Mouse (Mus musculus) brain, adult 2 months (tissue): Measurements from ENCODE around the gene Timm29.

Source experiments
- DNase-seq: peaks from one replicate; pipeline ENCODE4 v3.0.0; 2011; ENCODE audit warnings: low read depth, low spot score

Gene Timm29

DNA sequence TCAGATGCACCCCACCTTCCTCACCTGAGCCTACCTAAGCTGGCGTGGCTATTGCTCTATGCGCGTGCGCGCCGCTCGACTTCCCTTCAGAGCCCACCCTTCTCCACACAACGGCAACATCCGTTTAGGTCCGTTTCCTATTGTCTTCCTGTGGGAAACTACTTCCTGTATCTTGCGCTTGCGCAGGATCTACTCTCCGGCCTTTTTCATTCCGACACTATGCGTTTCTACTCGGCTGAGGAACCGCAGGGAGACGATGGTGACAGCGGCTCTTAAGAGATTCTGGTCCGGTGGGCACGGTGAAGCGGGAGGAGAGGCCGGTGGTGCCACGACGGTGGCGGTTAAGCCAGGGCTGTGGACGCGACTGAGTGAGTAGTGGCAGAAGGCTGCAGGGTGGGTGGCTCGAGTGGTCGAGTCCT is at the start of gene Timm29, which contains the start of gene Yipf2:
TSS of gene Timm29 (plus strand) at position 20 of the 419 bp plus-strand sequence.
TSS of gene Yipf2 (minus strand) at position 126 of the 419 bp plus-strand sequence.
- DNase-seq: peak; percentile 99

DNA sequence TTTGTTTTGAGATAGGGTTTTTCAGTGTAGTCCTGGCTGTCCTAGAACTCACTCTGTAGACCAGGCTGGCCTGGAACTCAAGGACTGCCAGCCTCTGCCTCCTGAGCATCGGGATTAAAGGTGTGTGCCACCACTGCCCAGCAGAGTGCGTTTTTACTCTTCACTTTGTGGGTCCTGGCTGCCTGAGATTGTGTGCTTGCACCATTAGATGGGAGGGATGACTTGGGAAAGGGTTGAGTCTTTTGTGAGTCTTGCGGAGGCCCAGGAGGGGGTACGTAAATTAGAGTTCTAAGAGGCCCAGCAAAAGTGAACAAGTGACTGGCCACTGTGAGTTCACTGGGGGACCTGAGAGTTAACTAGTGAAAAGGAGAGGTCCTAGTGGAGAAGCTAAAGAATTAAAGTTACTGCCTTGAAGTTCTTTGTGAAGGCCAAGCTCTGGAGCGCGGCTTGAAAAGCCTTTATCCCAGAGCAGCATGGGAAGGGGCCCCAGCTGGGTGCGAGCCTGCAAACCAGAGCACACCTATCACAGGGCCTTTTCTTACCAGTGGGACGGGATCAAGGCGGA is 47.1 kb upstream of the Timm29 start:
- no peak for DNase-seq

DNA sequence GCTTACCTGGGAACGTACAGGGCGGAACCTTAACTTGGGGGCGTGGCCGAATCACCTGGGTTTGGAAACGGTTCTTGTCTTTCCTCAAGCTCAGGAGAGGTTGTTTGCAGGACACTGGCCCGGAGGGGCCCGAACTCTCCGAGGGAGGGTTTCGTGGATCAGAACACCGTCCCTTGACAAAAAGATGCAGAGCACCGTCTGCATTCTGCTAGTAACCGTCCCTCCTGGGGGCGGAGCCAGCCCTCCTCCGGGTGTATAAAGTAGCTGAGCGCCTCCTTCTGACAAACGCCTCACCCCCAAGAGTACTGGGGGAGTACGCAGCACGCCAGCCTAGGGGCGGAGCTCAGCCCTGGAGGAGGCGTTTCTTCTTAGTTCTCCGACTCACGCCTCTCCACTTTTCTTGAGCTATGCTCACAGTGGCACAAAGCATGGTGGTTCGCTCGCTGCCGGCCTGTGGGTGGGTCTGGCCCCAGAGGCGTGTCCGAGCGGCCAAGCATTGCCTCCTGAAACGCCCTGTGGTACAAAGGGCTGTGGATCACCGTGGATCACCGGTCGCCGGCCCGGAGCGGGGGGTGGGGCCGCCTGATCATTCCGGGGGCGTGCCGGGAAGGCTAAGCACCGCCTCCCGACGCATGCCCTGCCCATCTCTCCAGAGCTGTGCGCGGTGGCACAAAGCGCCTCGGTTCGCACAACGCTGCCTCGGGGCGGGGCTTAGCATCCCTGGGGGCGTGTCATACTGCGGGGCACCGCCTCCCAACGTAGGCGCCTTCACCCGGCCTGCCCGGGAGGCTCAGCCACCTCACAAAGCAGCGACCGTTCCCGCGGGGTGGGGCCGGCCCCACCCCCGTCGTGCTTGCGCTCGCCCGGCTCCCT is 46.4 kb upstream of the Timm29 start:
- peak; percentile 99 for DNase-seq

GRCm38 (mm10) chr9:21546789-21547074 is 45.8 kb upstream of the Timm29 start, which contains the start of gene Carm1:
TSS of gene Carm1 (plus strand) at chr9:21546894.
- no peak for DNase-seq

- peak; percentile 73 for DNase-seq
These were observed 45.2 kb upstream of the Timm29 start for GRCm38 (mm10) chr9:21547075-21547941.

DNA sequence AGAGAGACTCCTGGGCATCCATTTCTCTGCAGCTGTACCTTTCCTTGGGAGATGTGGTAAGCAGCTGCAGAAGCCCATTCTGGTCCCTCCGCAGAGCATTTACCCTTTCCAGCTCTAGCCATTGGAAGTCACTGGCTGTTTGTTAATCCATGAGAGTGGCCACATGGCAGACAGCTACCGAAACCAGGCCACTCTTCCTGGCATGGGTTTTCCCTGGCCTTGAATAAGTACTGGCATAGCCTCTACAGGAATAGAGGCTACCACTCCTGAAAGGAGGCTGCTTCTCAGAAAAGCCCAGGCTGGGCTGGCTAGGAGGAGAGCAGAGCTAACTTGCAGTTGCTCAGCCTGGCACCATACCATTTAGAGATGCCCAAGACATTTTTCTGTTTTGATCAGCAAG is 41.5 kb upstream of the Timm29 start:
- peak; percentile 19 for DNase-seq

GRCm38 (mm10) chr9:21553607-21554273 is 38.8 kb upstream of the Timm29 start:
- DNase-seq: no peak

DNA sequence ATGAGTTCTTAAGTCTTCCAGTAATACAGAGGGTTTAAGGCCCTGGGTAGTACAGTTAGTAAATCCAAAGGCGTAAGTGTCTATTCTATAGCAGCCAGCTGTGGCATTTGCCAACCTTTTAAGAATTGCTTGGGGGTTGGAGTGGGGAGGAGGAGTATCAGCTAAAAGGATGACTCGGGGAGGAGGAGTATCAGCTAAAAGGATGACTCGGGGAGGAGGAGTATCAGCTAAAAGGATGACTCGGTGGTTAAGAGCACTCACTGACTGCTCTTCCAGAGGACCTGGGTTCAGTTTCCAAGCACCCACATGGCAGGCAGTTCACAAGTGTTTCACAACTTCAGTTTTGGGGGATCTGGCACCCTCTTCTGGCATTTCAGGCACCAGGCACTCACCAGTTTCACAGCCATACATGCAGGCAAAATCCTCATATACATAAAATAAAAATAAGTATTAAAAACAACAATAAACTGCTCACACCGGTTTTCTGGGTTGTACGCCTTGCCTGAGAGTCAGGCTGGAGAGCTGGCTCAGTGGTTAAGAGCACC is 37.3 kb upstream of the Timm29 start:
- DNase-seq: peak; percentile 17

DNA sequence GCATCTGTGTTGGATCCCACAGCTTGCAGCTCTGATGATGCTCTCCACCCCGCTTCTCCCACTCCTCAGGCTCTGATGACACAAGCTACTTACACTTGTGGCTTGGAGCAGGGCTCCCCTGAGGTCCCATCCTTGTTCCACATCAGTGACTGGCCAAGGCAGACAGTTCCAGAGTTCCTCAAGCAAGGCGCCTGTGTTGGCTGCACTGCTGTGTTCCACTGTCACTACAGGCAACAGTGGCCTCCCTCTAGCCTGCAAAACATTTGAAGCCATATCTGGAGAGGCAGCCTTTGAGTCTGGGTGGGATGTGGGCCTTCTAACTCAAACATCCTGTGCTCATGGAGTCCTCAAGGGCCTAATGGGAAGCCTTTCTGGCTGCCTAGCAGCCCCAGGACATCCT is 35.5 kb upstream of the Timm29 start:
- DNase-seq: no peak

DNA sequence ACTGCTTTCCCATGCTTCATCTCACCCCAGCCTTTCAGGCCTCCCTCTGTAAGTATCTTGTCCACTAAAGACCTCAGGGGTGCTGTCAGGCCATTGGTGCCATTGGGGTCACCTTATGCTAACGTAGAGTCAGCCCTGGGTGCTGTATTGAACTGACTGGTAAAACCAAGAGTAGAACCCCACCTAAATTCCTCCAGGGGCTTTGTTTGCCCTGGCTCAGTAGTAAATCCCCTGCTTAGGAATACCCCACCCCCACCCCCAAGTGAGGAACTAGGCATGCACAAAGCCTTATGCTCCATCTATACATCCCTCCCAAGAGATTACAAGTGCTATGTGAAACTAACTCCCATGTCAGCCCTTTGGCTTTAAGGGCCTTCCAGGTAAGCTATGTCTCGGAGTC is 35.0 kb upstream of the Timm29 start:
- no peak for DNase-seq

DNA sequence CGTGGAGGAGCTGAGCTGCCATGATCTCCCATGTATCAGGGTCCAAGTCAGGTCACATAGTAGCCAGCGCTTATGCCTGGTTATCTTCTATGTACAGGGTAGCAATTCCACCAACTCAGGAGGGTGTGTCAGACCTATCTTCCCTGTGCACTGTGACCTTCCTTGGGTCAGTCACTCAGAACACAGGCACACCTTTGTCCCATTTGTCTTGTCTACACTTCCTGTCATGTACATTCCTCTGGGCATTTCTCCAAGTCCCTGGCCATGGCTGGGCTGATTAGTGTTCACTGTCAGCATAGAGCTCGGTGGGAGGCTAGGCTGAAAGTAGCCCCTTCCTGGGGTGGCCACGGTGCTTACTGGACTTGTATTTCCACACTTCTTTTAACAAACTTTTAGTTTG is 34.2 kb upstream of the Timm29 start:
- no peak for DNase-seq

DNA sequence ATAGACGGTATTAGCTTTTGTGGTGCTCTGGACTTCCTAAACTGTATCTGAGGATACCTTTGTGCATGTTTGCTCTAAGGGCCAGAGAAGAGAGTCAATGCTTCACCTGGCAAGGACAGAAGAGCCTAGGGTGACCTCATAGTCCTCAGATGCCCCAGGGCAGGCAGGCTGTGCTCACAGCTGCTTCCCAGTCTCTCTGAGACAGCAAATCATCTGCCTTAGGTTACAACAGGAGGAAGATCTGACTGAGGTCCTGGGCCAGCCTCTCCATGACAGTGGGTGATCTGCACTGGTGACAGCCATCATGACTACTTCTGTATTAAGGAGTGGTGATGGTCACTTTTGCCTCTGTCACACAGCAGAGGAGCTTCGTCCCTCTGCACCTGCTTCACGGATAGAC is 33.4 kb upstream of the Timm29 start:
- DNase-seq: no peak

GRCm38 (mm10) chr9:21564420-21564819 is 28.1 kb upstream of the Timm29 start:
- DNase-seq: no peak

DNA sequence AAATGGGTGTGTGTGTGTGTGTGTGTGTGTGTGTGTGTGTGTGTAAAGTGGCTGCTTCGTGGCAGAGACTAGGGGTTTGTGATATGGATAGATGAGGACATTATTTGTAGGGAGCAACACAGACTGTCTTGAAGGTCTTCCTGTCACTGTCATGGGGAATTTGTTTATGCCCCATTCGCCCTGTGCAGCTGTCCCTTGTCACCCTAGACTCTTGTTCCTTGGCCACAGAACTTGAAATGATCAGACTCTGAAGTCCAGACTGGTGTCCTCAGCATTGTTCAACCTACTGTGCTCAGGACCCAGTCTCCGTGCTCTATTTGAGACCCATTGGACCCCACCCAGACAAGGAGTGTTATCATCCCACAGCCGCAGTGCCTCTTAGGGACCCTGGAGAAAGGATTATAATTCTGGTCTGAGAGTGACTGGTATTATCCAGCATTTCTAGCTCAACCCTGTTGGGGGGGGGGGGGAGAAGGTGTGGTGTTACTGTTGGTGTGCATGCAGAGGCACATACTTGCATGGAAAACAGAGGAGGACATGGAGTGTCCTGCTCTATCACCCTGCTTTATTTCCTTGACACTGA is 27.4 kb upstream of the Timm29 start:
- DNase-seq: no peak

GRCm38 (mm10) chr9:21566538-21566937 is 26.0 kb upstream of the Timm29 start:
- DNase-seq: no peak

DNA sequence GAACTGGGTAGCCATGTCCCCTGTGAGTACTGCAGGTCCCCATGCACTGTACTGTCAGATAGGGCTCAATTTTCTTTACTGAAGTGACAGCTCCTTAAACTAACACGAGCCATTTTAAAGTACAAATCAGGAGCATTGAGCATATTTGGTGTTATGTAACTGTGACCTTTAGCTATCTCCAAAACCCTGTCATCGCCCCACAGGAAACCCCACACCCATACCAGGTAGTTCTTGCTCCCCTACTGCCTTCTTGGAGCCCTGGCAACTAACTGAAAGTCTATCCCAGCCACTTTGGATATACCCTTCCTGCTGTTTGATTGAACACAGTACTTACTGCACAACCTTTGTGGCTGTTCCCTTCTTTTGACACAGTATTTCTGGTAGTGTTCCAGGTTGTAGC is 25.5 kb upstream of the Timm29 start:
- DNase-seq: no peak

DNA sequence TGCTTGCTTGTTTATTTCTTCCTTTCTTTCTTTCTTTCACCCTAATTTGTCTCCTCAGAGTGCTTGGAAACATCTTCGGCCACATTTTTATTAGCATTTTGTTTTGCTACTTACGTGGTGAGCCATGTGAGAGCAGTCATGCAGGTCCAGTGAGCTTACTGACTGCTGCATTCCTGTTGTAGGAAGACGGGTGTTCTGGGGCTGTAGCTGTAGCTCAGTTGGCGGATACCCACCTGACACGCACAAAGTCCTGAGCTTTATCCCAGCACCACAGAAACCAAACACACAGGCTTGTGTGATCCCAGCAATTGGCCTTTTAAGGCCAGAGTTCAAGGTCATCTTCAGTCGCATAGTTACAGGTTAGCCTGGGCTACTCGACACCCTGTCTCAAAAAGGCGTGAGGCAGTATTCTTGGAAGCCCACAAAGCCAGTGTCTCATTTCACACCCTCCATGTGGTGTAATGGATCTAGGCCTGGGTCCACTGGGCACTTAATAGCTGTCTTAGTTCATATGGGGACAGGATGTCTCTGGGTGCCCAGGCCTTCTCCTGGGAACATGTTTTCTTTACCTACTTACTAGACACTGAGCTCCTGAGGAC is 23.8 kb upstream of the Timm29 start:
- no peak for DNase-seq

DNA sequence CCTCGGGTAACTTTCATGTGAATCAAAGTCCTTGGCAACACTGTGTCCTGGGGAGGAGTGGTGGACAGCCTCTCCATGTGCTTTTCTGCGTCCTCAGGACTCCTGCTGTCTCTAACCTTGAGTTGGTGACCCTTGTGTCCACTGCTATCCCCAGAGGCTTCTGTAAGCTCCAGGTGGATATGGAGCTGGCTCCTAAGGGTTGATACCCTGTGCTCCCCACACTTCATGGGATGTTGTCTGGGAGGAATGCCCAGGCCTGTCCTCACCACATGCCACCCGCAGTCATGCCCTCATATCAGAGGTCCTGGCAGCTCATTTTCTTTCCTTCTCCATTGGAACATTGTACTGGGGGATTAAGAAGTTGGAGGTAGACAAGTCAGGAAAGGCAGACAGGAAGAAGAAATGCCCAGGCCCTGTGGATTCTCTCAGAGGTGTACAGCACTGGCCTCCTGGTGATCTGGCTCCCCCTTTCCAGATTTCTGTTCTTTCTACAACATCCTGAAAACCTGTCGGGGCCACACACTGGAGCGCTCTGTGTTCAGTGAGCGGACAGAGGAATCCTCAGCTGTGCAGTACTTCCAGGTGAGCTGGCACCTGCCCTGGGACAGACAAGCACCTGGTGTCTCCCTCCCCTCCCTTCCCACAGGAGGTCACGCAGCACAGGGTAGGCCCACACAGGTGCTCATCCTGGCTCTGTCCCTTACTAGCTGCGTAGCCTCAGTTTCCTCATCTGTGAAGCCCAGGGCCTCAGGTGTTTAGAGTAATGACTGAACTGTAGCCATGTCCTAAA is 18.3 kb upstream of the Timm29 start:
- DNase-seq: no peak

DNA sequence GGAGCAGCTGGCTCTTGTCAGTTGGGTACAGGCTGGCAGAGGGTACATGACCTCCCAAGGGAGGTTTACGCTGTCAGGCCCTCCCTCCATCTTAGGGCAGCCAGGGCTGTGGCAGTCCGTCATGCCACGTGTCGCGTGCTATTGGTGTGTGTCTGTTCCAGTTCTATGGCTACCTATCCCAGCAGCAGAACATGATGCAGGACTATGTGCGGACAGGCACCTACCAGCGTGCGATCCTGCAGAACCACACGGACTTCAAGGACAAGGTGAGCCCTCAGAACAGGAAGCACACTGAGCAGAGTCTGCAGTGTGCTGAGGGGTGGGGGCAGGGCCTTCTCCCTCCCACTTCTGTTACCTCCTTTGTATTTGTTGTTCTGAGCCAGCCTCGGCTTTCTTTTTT is 17.3 kb upstream of the Timm29 start:
- no peak for DNase-seq

- DNase-seq: no peak
These were observed 16.2 kb upstream of the Timm29 start for GRCm38 (mm10) chr9:21576286-21576685.
